Mouse (Mus musculus) right cerebral cortex, postnatal 14 days (tissue): ENCODE measurements around the gene Phactr4.

Experiments used
- DNase-seq: peaks from one replicate; pipeline ENCODE4 v3.0.0; 2022

Gene Phactr4

DNA sequence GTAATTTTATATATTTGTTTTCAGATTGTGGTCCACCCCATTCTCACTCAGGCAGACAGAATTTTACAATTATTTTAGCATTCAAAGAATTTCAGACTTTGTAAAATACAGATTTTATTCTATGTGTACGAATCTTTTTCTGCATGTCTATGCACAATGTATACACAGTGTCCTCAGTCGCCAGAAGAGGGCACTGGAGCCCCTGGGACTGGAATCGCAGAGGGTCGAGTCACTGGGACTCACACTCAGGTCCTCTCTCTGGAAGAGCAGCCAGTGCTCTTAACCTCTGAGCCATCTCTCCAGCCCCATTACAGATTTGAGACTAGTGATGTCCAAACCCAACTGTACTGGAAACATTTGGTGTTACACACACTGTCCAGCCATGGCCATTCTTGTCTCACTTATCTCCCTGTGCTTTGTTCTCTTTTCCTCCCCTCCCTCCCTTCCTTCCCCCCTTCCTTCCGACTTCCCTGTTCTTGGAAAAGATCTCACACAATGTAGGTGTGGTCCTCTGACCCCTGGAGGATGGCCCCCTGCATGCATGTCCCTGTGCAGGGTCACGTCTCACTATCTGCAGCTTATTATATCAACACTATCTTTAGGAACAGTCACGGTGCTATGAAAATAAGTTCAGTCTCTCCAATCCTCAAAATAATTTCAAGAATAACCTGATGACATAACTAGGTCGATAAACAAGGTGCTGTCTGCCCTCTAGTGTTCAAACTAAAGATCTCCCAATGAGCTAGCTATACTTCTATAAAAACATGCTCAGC, 10.8 kb downstream of the Phactr4 start:
- DNase-seq: peak; percentile 42

DNA sequence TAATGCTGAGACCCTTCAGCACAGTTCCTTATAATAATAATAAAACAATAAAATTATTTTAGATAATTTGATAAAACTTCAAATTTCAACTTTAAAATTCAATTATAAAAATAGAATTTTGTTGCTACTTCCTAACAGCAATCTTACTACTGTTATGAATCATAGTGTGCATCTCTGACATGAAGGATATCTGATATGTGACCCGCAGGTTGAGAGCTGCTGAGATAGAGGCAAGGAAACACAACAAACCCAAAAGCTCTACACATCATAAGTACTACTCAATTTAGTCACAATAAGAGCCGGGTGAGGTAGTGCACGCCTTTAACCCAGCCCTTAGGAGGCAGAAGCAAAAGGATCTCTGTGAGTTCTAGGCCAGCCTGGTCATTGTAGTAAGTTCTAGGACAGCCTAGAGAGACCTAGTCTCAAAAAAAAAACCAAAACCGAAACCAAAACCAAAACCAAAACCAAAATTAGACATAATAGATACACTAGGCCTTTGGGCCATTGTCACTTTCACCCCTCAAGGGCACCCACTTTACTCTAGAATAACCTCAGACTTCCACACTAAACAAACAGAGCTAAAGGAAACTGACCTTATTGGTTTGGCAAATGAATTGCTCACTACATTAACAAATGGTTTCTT, 12.6 kb downstream of the Phactr4 start:
- DNase-seq: no peak

DNA sequence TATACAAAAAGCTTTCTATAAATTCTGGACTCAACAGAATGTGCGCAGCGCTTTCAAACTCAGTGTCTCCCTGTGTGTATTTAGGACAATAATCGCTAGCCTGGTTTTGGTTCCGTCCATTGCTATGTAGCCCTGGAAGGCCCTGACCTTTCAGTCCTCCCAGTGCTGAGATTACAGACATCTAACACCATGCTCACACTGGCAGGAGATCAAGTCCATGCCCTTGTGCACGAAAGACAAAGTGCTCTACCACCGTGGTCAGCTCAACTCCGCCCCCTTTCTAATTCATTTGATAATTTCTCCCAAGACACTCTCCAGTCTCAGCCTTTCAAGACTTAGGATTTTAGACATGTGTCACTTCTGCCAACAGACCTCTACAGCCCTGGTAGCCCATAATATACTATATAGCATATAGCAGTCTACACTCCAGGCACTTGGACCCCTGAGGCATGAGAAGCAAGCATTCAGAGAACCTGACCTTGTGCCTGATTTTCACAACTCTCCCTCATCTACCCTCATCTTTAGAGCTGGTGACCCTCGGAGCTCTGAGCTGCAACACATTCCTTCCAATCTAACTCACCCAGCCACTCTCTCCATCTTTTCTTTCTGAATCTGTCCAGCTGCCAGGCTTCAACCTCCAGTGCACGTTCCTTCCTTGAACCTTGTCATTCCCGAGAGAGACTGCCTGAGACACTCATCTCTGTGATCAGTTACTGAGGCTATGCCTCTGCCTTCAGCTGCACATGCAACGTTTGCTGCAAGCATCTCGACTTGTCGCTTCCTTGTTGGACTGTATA, 15.7 kb downstream of the Phactr4 start:
- DNase-seq: no peak

DNA sequence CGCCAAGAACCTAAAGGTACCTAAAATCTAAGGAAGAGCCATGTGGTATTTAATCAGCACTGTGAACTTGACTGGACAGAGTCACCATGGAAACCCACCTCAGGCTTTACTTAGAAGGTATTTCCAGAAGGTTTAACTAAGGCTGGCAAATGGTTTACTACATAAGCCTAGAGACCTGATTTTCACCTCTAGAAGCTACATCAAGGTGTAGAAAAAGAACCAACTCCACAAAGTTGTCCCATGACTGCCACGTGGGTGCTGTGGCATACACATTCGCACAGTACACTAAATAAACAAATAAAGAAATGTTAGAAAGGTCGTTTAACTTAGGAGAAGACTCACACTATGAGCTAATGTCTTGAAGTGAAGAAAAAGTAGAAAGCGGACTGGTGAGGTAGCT, 17.7 kb downstream of the Phactr4 start:
- no peak for DNase-seq

DNA sequence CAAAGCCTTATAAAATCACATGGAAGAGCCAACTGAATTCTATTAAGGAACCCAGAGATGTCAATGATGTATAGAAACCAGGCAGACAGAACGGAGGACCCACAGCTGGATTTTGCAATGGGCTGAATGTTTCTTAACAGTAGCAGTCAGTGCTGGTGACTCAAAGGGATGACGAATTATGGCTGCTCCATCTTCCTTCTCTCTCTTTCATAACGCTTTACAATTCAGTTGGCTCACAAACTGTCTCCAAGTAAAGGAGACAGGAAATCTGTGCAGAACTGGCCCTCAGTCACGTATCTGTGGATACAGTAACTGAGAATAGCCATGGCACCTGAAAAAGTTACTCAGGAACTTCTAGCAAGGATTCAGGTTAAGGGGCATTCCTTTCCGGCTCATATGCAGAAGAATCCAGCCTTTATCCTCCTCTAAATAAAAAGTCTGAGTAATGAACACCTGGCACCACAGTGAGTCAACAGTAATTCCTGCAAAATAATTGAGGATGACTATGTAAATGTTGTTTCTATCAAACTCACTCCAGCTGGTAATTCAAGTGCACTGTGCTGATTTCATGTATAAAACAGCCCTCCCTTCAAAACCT, 19.1 kb downstream of the Phactr4 start:
- no peak for DNase-seq

DNA sequence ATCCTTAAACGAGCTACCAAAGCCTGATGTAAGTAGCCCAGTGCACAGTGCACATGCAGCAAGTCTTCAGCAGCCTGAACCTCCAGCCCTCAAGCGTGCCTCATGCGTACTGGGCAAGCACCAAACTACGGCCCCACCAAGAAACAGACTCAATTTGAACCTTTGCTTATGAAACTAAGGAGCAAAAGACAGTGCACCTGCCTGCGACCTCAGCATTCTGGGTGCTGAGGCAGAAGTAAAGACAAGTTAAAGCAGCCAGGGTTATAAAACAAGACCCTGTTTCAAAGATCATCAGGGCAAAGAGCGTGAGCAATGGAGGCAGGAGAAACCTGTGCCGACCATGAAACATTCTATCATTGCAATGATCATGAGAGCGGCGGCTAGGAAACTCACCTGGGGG, 21.3 kb downstream of the Phactr4 start:
- DNase-seq: no peak

DNA sequence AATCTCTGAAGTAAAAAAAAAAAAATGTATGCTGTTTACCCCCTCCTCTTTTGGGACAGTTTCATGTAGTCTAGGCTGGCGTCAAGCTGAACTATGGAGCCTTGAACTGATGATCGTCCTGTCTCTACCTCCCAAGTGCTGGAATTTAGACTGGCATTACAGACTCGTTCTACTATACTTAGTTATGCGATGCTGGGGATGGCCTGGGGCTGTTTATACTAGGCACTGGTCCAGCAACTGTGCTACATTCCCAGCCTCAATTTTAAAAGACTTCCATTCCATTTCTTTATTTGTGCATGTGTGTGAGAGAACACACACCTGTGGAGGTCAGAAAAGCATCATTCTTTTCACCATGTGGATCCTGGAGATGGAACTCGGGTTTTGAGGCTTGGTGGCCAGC, 23.4 kb downstream of the Phactr4 start:
- no peak for DNase-seq

DNA sequence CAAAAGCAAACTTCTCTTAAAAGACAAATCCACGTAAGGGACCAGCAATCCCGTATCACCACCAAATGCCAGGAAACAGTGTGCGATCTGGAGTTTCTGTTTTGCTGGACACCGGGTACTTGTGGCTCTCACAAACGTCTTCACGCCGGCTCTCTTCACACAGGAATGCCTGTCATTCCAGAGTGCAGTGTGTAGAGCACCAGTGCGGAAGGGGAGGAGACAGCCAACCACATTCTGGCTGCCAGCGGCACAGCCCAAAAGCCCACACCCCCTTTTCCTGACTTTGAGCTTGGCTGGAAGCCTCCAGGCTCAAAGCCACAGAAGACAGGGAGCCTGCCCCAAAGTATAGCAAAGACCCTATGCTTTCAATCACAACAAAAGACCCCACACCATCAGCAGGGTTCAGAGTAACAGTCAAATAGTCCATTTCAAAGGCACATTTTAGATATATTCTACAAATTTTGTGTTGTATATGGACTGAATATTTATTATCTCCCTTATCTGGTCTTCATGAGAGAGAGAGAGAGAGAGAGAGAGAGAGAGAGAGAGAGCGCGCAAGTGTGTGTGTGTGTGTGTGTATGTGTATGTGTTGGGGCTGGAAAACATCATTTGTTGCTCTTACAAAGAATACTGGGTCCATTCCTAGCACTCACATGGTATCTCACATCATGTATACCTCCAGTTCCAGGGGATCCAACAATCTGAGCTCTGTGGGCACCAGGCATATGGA, 24.1 kb downstream of the Phactr4 start:
- no peak for DNase-seq

DNA sequence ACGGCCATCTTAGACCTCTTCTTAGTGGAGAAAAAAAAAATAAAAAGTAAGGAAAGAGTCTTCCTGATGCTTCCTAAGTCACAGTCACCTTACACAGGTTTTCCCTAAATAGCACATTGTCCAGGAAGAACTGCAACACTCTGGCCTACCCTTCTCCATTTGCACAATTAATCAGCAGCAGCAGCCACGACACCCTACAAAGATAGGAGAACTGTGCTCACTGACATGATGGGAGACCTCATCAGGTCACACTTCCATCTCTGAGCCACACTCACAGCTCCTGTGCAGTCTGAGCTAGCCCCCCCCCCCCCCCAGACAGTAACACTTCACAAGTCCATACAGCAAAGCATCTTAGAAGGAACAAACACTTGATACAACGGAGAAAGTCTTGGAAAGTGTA, 25.2 kb downstream of the Phactr4 start:
- no peak for DNase-seq

DNA sequence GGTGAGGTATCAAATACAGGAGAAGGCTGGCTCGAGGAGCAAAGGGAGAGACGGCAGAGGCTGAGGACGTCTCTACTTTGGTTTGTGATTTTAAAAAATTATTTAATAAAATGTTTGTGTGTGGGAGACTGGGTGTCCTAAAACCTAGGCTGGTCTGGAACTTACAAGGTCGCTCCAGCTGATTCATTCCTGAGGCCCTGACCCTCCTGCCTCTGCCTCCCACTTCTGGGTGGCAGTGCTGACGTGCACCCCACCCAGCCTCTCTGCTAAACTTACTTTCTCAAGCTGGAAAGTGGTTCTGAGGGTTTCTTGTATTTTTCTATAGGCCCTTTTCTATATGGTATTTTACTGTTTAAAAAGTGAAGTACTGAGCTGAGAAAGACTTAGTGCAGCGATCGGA, 26.0 kb downstream of the Phactr4 start:
- no peak for DNase-seq

DNA sequence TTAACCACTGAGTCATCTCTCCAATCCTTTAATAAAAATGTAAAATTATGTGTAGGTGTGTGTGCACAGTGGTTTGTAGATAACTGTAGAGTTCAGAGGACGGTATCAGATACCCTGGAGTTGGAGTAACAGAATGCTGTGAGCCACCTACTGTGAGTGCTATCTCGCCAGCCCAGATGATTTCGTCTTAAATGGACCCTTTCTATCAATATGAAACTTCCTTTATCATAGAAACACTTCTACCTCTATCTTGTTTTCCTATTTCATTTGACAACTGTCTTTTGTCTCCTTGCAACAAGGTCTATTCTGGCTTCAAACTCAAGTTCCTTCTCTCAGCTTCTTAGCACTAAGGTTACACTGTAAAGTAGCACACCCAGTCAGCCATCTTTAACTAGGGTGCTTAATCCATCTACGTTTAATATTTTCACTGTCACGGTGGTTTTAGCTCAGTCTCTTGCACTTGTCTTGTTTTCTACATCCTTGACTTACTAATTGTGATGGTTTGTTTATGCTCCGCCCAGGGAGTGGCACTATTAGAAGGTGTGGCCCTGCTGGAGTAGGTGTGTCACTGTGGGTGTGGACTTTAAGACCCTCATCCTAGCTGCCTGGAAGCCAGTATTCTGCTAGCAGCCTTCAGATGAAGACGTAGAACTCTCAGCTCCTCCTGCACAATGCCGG, 31.1 kb downstream of the Phactr4 start:
- no peak for DNase-seq

DNA sequence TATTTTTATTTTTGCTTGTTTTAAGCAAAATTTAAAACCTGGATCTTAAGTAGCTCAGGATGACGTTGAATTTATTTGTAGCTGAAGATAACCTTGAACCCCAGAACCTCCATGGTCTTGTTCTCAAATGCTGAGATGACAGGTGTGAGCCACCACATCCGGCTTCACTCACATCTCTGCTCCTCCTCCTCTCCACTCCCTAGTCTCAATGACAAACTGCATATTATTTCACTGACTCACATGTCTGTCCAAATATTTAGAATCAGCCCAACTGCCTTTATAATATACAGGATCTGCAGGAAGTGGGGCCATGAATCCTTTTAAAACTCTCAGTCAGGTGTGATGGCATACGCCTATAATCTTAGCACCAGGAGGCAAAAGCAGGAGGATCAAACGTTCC, 33.0 kb downstream of the Phactr4 start:
- no peak for DNase-seq

DNA sequence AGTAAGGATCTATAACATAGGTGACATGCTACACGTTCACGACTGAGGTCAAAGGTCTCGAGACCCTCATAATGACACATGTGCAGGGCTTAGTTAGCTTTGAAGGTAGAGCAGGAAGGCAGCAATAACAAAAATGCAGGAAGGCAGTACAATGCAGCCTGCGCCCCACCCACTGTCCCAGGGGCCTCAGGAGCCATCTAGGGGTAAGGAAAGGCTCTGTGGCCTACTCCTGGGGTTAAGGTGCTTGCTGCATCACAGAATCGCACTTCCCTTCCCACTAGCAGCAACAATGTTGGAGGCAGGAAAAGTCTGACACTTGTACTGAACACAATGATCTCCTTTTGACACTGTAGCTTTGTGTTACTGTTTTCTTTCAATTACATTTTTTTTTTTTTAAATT, 34.7 kb downstream of the Phactr4 start:
- DNase-seq: no peak

DNA sequence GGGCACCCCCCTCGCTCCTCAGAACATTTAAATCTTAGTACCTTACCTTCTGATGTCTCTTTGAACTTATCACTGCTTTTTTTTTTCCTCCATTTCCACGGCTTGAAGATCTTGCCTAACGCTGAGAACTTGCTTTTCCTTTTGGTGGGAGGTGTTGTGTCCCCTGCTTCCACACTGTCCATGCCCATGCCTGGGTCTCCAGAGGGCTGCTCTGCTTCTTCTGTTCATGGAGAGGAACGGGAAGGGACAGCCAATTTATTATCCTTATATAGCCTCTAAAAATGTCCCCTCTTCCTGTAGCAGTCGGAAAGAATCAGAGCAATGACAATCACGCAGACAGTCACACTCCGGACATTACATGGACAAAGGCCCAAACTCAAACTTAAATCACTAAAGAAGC, 35.4 kb downstream of the Phactr4 start:
- no peak for DNase-seq

DNA sequence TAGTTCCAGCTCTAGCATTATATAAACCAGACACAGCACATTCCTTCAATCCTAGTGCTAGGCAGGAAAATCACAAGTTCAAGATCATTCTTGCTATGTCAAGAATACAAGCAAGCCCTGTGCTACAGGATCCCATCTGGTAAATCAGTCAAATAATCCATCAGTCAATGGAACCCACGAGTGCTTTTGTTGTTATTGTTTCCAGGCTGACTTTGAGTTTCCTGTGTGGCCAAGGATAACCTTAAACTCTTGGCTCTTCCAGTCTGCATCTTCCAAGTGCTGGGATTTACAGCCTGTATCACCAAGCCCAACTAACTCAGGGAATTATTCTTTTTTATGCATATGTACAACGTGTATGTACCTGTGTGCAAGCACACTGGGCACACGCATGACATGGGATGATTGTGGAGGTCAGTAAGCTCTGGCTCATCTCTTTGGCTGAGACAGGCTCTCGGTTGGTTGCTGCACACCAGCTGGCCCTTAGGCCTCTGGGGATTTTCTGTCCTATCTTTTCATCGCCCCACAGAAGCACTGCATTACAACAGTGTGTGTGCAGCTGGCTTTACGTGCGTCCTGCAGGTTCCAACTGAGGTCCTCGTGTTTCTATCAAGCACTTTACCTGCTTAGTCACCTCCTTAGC, 36.4 kb downstream of the Phactr4 start:
- DNase-seq: no peak

DNA sequence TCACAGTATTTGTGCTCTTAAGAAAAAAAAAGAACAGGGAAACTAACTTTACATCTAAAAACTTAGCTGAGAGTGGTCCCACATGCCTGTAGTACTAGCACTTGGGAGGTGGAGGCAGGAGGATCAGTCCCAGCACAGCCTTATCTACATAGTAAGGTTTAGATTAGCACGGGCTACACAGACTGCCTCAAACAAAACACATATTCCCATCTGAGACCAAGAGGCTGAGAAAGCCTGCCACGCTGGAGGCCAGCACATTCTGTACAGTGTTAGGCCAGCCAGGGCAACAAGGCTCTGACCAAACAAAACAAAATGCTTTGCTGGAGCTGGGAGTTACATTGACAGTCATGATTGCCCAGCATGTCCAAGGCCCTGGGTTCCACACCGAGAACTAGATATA, 38.8 kb downstream of the Phactr4 start:
- no peak for DNase-seq

DNA sequence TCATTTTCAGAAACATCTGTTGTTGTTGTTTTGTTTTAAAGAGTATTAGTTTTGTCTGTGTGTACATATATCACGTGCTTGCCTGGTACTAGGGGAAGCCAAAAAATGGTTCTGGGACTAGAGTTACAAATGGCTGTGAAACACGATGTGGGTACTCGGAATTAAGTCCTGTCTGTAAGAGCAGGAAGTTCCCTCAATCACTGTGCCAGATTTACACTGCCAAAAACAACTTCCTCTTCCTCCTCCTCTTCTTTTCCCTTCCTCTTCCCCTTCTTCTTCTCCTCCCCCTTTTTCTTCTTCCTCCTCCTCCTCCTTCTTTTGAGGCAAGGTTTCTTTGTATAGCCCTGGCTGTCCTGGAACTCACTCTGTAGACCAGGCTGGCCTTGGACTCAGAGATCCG, 40.0 kb downstream of the Phactr4 start:
- DNase-seq: no peak

DNA sequence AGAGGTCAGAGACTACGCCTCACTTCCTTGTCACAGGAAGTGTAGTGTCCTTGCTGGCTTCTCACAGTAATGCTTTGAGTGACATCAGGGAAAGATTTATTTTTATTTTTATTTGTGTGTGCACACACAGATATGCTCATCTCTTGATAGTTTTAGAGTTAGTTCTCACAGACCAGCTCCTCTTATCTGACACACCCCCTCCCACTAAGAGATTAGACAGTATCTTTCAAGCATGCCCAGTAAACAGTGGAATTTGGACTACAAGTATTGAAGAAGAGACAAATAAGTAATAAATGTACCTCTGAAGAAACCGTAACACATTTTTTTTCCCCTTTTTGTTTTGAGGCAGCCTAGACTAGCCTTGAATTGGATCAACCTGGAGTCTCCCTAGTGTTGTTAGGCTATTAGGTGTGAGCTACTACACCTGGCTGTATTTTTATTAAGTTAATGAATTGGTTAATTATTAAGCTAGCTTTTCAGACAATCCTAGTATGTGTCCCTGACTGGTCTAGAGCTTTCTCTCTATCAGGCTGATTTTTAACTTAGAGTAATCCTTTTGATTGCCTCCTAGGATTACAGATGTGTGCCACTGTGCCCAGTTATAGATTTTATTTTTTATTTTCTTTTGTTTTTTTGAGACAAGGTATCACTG, 41.2 kb downstream of the Phactr4 start:
- DNase-seq: no peak

DNA sequence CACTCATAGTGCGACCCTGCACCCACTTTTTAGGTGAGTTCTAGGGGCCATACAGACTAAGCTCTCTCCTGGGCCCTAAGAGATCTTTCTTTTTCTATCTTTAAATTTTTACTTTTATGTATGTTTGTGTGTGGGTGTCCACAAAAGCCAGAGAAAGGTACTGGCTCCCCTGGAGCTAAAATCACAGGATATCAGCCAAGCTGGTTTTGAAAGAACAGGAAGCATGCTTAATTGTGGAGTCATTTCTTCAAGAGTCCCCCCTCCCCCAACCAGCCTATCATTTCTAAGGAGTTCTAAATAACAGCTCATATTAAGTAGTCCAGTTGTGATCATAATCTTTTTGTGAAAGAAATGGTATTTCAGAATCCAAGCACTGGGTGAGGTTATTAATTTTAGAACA, 48.5 kb downstream of the Phactr4 start:
- DNase-seq: no peak

DNA sequence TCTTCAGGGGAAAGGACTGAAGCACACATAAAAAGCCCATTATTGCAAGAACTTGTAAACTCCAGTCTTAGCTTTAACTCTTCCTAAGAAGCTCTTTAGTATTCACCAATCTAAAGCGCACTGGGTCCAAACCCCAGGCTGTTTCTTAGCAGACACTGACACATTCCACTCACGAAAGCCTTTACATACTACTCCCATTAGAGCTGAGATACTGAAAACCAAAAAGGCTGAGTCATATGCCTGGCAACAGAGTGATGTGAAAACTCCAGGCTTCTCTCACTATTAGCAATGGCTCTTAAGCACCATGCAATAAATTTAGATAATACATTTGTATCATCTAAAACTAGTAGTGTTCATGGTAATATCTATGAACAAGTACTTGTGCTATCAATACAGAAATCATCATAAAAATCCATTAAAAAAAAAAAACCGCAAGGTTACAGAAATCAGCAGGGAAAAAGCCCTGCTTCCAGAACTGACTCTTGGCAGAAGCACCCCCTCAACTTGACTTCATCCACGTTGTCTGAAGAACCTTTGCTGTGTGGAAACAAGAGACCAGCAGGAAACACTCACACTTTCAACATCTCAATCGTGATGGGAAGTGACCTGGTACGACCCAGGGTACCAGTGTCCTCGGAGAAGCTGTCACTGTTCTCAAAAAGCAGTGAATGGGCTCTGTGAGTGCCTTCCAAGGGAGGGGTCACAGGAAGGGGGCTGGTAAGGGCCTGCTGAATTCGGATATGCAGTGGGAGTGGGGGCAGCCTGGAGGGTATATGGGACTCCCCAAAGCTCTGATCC, 52.1 kb downstream of the Phactr4 start:
- no peak for DNase-seq
